Mouse (Mus musculus): ENCODE data around the gene Foxp1. TPM values are rescaled to one million over a fixed set of nuclear protein-coding genes. Genes with fewer than 3 reads are reported as not detected.

Gene Foxp1
- polyA plus RNA-seq, 1 experiment = 88.7 TPM

DNA sequence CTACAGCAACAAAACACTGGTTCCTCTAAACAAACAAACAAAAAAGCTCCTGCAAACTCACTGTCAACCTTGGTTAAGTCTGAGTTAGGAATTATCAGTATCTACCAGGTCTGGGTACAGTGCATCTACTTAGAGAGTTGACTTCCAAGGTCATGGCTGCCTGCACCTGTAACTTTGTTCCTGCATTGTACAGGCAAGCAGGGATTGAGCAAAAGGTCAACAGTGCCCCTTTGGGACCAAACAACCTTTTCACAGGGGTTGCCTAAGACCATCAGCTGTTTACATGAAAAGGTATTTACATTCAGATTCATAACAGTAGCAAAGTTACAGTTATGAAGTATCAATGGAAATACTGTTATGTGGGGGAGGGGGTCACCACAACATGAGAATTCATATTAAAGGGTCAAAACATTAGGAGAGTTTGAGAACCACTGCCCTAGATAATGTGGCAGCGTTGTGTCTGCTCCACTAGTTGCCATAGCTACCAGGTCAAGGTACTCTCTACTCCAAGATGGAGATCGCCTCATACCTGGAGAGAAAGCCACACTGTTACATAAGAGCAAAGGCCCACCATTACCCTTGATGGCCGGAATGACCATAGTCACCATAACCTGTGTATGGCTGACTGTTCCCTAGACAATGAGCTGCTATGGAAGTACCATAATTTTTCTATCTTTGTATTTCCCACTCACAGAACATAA lies 21.8 kb downstream of the Foxp1 start:
- no peak for TF ChIP-seq GATA1 (IDR thresholded peaks at IDR 0.05; ENCODE audit: low read length)

DNA sequence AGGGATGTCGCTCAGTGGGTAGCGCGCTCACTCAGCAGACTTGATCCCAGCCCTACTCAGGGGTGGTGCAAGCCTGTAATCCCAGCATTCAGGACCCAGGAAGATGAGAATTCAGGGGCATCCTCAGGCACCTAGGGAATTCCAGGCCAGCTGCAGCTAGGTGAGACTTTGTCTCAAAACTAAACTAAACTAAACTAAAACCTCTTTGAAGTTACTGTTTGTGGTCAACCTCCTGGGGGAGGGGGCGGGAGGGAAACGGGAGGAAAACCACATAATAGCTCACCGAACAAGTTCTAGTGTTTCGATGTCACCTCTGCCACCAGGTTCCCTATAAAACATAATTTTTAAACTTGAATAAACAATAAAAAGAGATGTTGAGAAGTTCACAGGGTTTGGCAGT lies 24.4 kb downstream of the Foxp1 start:
- TF ChIP-seq GATA1 (IDR thresholded peaks at IDR 0.05; ENCODE audit: low read length) = no peak

DNA sequence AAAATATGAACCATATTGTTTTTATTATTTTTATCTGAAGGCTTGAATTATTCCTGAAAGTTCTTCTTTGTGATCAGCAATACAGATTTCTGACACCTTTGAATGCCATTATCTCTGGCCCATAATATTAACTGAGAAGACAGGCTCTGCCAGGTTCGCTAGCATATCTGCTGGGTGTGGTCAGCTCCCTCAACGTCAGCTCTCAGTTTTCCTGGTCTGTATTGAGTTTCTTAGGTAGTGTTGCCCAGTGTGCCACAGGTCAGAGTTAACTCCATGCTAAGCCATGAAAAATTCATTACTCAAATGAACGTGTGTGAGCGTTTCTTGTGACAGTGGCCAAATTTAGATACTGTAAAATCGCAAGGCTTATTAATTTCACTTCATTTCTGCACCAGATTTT lies 26.4 kb downstream of the Foxp1 start:
- TF ChIP-seq GATA1 (IDR thresholded peaks at IDR 0.05; ENCODE audit: low read length) = no peak

DNA sequence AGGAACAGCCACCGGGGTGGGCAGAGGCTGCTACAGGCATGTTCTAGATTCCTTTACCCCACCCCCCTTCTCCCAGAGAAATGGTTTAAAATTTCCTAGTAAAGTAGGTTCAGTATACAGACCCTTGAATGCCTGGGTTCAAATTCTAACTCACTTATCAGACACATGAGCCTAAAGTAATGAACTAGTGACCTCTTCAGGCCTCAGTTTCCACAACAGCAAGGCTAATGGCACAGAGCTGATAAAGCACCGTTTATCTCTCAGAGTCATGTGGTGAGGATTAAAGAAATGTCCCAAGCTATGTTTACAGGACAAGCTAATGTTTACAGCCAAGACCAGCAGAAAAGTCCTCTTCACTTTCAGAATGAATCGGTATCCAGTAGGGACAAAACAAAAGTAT lies 29.6 kb downstream of the Foxp1 start:
- TF ChIP-seq GATA1 (IDR thresholded peaks at IDR 0.05; ENCODE audit: low read length) = no peak

DNA sequence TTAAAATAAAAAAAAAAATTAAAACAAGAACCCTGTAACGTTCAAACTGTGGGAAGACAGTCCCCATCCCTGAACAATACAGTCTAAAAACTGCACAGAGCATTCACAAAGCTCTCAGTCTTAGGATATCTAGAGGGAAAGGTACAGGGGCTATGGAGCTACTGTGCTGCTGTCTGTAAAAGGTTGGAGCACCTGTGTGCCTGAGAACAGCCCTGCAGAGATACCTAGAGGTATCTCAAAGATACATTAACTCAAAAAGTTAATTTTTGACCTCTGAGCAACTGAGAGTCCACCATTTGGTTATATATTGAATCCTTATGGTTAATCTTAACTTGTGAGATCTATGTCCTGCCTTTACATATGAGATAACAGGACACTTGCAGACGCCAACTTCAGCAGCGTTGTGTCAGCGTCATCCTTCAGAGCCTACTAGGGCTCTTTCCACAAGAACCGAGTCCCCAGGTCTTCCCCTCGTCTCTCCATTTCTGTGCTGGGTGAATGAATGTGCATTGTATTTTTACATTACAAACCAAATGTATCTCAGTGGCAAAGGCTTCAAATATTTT lies 30.5 kb downstream of the Foxp1 start:
- no peak for TF ChIP-seq GATA1 (IDR thresholded peaks at IDR 0.05; ENCODE audit: low read length)

DNA sequence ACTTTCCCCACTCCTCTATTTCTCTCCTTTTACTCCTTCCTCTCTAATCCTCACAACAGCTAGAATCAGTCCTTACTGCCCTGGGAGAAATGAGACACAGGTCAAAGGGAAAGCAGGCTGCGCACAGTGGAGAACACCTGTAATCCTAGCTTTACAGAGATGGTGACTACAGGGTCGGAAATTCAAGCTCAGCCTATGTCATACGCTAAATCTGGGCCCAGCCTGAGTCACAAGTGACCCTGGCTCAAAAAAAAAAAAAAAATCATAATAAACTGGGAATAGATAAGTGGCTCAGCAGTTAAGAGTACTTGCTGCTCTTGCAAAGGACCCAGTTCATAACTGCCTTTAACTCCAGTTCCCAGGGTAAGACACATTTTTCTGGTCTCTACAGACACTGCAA lies 31.4 kb downstream of the Foxp1 start:
- no peak for TF ChIP-seq GATA1 (IDR thresholded peaks at IDR 0.05; ENCODE audit: low read length)

DNA sequence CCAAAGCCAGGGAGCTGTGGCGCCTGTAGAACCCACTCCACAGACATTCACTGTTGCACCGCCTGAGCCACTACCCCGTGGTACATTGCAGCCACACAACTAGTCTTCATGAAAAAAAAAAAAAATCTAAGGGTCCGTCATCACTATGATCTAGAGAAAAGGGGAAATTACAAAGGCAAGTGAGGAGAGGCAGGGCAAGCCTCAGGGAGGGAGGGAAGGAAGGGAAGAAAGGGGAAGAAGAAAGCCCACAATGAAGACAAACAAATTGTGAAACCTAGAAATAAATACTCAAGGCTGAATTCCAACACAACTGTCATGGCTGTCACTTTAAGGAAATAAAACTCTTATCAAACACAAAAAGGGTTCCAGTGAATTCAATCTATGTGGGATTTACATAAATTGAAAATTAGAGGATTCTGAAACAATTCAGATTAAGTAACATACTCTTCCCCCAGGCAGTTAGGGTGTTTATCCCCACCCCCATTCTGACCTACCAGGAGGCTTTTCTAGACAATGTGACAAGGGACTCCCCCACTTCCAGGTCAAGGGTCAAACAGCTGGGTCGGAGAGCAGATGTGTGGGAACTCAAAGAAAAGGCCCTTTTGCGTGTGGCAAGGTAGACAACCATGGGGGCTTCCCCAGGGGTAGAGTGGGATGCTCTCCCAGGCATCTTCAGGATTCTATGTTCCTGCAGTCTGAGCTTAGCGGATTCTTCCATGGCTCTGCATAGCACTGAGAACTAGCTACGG lies 32.4 kb downstream of the Foxp1 start:
- no peak for TF ChIP-seq GATA1 (IDR thresholded peaks at IDR 0.05; ENCODE audit: low read length)

DNA sequence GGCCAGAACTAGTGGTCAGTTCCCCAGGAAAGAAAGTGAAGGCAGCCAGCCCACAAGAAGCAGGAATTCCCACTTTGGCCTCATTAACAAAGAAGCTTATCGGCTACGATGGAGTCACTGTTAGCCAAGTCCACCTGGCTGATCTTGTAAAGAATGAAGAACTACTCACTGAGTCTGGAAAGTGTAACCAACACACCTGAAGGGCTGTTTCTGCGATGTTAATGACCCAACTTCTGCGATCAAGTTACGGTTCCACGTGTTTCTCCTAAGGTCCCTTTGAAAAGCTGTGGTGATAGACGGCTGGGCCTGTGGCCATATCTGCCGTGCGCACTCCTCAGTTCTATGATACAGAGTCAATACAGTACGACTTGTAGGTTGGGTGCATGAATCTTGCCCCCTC lies 33.1 kb downstream of the Foxp1 start:
- TF ChIP-seq GATA1 (IDR thresholded peaks at IDR 0.05; ENCODE audit: low read length) = no peak

DNA sequence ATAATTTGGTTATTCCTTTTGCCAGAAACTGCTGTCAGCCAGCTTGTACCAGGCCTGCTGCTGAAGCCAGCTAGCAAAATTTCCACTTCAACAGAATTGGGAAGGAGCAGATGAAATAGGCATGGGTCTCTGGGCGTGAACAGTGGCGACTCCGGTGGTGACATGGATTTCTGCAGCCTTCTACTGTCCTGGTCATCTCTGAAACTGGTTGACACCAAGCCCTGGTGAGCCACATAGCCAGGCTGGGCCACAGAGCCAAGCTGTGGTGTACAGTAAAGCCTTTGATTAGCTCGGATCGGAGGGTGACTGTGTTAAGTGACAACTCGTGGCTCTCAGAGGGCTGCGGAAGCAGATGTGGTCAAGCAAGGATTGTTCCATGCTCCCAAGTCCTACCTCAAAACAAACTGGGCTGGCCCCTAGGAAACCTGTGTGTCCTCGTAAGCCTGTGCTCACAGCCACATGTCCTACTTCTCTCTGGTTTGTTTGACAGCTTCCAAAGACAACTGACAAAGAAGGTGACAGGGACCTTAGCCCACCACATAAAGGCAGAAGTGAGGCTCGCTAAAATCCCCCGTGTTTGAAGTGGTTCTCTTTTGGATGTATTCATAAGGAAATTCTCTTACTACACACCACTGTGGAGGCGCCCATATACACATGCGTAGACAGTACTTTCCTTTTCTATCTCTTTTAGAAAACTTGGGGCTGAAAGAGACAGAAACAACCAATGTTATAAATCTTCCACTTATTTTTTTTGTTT lies 36.5 kb downstream of the Foxp1 start:
- no peak for TF ChIP-seq GATA1 (IDR thresholded peaks at IDR 0.05; ENCODE audit: low read length)

DNA sequence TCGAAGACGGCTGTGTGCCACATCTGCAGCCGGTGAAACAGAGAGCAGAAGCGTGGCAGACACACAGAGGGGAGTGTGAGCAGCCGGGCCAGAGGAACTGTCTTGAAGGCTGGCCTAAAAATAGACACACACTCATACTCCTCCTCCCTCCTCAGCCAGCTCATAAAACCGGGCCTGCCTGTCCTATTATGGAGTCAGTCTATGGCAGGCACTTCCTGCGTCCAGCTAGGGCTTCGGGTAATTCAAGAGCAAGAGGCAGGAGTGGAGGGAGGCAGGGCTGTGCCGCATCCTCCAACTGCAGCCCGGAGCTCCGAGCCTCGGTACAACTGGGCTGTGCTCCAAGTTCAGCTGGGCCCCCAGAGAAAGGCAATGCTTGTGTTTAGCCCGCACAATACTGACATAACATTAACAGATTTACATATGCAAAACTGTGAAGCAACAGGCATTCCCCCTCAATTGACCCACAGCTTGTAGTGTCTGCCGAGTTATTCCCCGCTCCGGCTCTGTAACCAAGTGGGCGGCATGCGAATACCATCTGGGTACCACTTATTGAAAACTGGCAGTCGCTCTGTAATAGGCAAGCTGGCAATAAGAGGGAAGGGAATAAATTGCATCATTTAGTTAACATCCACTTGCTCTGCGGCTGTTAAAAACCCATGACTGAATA lies 37.2 kb downstream of the Foxp1 start:
- TF ChIP-seq GATA1 (IDR thresholded peaks at IDR 0.05; ENCODE audit: low read length) = no peak

DNA sequence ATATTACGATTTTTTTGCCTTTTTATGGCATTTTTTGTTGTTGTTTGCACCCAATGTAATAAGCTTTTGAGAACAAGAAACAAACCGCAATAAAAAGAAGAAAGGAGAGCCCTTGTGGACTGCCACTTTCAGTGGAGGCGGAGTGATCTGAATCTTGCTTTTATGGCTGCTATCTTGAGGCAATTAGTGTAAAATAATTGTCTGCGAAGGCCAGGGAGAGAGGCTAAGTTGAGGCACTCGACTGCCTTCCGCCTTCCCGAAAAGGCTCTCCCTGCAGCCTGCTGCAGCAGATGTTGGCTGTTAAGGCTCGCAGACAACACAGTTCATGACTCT lies 37.7 kb downstream of the Foxp1 start:
- TF ChIP-seq GATA1 (IDR thresholded peaks at IDR 0.05; ENCODE audit: low read length) = no peak

DNA sequence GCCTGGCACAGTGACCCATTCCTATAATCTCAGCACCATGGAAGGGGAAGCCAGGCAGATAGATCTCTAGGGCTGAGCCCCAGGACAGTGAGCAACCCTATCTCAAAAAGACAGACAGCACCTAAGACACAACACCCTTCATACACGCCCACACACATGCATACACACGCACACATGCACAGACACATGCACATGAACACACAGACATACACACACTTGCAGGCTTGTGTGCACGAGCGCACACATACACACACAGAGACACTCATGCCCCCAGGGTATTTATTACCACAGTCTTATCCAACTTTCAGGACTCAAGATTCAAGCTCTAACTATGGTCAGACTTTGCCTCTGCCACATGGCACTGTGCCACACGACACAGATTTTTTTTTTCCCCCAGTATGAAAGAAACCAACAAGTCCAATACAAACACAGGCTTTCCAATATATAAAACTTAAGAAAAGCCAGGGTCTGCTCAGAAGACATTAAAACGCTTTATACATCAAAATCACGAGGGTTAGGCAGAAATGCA lies 38.3 kb downstream of the Foxp1 start:
- TF ChIP-seq GATA1 (IDR thresholded peaks at IDR 0.05; ENCODE audit: low read length) = no peak

DNA sequence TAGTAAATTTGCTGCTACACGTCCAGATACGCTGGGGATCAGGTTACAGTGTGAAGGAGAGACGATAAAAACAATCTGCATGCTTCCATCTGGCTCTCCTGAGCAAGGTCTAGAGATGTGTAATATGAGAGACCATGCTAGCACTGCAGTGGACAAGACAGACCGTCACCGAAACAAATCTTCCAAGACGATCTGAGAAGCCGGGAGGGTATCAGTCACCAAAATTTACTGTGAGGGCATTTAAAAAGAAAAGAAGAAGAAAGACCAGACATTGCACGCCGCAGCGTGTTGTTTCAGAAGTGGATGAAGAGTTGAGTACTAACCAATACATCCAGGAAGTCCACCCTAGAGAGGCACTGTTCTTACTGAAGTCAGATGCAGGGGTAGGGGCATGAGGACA lies 39.0 kb downstream of the Foxp1 start:
- TF ChIP-seq GATA1 (IDR thresholded peaks at IDR 0.05; ENCODE audit: low read length) = no peak

DNA sequence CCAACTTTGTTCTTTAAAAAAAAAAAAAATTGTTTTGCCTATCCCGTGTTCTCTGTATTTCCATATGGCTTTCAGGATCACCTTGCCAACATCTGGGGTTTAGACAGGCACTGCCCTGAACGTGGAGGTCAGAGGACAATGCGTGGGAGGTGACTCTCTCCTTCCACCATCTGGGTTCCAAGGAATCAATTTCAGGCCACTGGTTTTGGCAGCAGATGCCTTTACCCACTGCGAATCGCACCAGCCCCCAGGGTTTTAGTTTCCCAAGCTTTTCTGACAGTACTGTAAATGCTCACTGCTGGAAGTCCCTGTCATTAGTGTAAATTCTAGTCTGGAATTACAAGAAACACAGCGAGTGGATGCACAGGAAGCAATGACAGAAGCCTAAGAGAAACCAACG lies 41.0 kb downstream of the Foxp1 start:
- TF ChIP-seq GATA1 (IDR thresholded peaks at IDR 0.05; ENCODE audit: low read length) = no peak

DNA sequence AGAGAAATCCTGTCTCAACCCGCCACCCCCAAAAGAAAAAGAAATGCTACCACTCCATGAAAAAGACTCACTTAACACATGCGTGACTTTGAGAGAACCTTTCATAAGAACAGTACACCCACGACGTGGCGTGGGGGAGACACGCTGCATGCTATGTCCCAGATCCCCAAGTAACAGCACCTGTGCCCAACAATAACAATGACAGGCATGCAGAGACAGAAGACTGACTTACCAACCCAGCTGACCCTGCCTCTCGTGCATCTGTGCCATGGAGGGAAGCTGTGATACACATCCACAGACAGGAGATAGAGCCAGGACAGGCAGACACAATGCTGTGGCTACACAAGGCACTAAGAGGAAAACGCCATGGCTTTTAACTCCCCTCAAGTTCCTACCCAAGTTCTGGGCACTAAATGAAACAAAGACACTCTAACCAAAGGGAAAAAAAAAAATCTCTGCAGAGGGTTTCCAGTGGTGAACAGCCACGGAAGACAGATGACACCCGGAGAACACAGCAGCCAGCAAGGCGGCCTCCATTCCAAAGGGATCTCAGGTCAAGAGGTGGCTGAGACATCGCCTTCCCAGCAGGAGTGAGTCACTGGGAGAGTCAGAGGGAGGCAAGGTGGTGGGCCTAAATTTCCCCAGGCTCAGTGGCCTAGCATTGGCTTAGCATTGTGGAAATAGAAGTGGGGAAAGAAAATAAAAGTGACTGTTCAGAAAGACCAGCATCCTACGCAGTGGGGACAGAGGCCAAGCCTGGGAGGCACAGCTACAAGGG lies 43.5 kb downstream of the Foxp1 start:
- no peak for TF ChIP-seq GATA1 (IDR thresholded peaks at IDR 0.05; ENCODE audit: low read length)

Data from G1E-ER4 (cell line).